Mouse (Mus musculus) left cerebral cortex, adult 2 months (tissue): Measurements from ENCODE around the gene Slain1. TPM values are rescaled to one million over a fixed set of nuclear protein-coding genes. Genes with fewer than 3 reads are reported as not detected.

ENCODE experiments used
- DNase-seq, 2 experiments: peaks; one replicate each; pipeline ENCODE4 v3.0.0; 2021 to 2022; ENCODE audit warnings: low spot score in 2 of 2, mixed read lengths in 1 of 2; ENCODE audit errors: extremely low spot score in 1 of 2
- H3K27ac ChIP-seq: fragments of 200-600 bp; 2 replicates; pipeline ENCODE4 v1.8.1; 2022
- H3K4me3 ChIP-seq: fragments of 200-600 bp; 2 replicates; pipeline ENCODE4 v1.8.1; 2022
- CTCF ChIP-seq: fragments of 200-600 bp; IDR thresholded peaks from 2 replicates; pipeline ENCODE4 v1.8.1; 2022; ENCODE audit warnings: antibody characterized with exemption, mild to moderate bottlenecking, moderate library complexity
- intact Hi-C: fragments of 180-260 bp; cut with DNase I; formaldehyde crosslinking; loops from one replicate; pipeline ENCODE4 v1.15.1; 2025
- long read RNA-seq, 2 experiments: library from polyadenylated mRNA; stranded (forward); transcript quantifications; one replicate each; pipeline ENCODE4 v2.0.0; 2021; ENCODE audit warnings: borderline mapping rate in 2 of 2
- total RNA-seq, 2 experiments: library from RNA; stranded (reverse); gene quantifications; 2 replicates each; pipeline ENCODE4 v1.2.3; 2021

The Slain1 gene
- total RNA-seq = 10 to 100 TPM; 41.6 to 42.4 TPM
- long read RNA-seq, experiment 1, transcript Slain1-203 (8 exons, 1,998 nt) = major isoform, 52 of 61 reads
- long read RNA-seq, experiment 1, transcript Slain1-201 (7 exons, 2,863 nt) = minor isoform, 9 of 61 reads
- long read RNA-seq, experiment 1, partial matches to known transcripts = 0 of 61 reads
- long read RNA-seq, experiment 1, other reads (novel, unspliced or antisense) = 0 of 61 reads
- long read RNA-seq, experiment 2, transcript Slain1-203 (8 exons, 1,998 nt) = major isoform, 30 of 44 reads
- long read RNA-seq, experiment 2, transcript Slain1-201 (7 exons, 2,863 nt) = minor isoform, 9 of 44 reads
- long read RNA-seq, experiment 2, partial matches to known transcripts = 3 of 44 reads
- long read RNA-seq, experiment 2, other reads (novel, unspliced or antisense) = 2 of 44 reads

GRCm38 (mm10) chr14:103649896-103650334 is at the start of gene Slain1:
Gene Slain1, plus strand, starts transcription at chr14:103650228.
- Histone ChIP-seq H3K27ac (peak within 1 kb of the TSS; percentile 93), H3K4me3 (peak within 1 kb of the TSS; percentile 85)
- intact Hi-C loops = loop anchor here (2.0 to 10.0 kb wide), 4 partner anchors 31 to 305 kb away; partner anchors contain the start of gene Mycbp2
- DNase-seq = peak; percentile 92
- TF ChIP-seq CTCF = no peak

GRCm38 (mm10) chr14:103608063-103608462 is 42.0 kb upstream of the Slain1 start:
- TF ChIP-seq CTCF = no peak
- no peak overlapping the region for H3K4me3 ChIP-seq
- intact Hi-C loops = loop anchor here (10.0 kb wide), 1 partner anchor 973 kb away; no protein-coding TSS in a partner anchor
- DNase-seq = no peak
- no peak overlapping the region for H3K27ac ChIP-seq

- DNase-seq = no peak
- no peak for TF ChIP-seq CTCF
- Histone ChIP-seq H3K4me3 (no peak overlapping the region), H3K27ac (no peak overlapping the region)
- intact Hi-C loops = loop anchor here (5.0 kb wide), 1 partner anchor 36 kb away; no protein-coding TSS in a partner anchor
Observed at GRCm38 (mm10) chr14:103613573-103614271, 36.3 kb upstream of the Slain1 start.

DNA sequence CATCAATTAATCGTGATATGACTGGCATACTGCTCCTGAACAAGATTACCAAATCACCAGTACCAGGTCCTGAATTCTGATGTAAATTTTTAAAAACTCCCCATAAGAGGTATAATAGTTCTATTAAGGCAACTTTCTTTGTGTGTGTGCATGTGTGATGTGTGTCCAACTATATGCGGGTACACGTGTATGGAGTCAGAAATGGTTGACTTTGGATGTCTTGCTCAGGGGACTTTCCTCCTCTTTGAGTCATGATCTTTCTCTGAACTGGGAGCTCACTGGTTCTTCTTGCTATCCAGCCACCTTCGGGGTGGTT is 35.8 kb upstream of the Slain1 start:
- Histone ChIP-seq H3K27ac (no peak overlapping the region), H3K4me3 (no peak overlapping the region)
- DNase-seq = no peak
- intact Hi-C loops = loop anchor here (5.0 kb wide), 1 partner anchor 37 kb away; no protein-coding TSS in a partner anchor
- no peak for TF ChIP-seq CTCF

DNA sequence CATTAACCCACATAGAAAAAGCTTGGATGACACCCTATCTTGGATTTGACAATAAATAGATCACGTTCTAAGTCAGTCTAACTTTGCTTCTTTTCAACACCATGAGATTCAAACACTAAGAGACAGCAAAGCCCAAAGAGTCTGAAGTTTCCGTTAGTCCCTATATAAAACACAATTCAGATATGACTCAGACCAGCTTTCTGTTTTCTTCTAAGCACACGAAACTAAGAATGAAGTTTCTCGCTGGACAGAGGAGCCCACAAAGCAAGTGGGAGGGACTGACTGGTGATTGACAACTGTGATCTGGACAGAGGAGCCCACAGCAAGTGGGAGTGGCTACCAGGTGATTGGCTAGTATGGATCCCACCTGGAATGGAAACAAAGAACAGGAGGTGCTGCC is 30.3 kb upstream of the Slain1 start:
- TF ChIP-seq CTCF = no peak
- no peak for DNase-seq
- intact Hi-C loops = no loop called here
- no peak overlapping the region for H3K27ac ChIP-seq
- no peak overlapping the region for H3K4me3 ChIP-seq

DNA sequence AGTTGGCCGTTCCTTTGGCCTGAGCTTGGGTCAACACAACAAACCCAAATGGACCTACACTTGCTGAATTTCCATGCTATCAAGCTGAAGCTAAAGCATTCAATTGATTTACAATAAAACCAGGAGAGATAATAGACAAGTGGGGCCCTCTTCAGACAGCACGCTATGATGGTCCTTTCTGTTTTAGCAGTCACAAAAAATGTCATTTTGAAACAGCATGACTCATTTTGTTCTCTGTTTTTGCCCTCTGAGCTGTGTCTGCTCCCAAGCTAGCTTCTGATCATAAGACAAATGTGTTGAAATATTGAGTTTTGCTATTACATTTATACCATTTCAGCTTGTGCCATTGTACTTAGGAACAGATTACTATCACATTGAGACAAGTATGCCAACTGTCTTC is 28.8 kb upstream of the Slain1 start:
- TF ChIP-seq CTCF = no peak
- intact Hi-C loops = no loop called here
- DNase-seq = no peak
- Histone ChIP-seq H3K4me3 (no peak overlapping the region), H3K27ac (no peak overlapping the region)

DNA sequence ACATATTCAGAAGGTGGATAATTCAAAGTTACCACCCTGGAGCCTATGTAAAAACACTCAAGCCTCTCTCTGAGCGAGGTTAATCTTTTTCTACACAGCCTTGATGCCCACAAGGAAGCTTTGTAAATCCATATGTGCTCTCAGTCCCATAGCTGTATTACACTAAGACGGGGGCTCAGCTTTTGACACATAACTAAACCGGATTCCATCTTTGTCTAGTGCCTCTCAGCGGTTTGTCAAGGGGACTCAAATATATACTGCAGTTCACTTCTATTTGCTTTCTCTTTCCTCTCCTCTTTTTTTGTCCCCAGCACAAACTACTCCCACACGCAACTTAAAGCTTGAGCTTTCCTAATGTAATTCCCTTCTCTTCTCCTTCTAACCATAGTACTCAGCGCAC is 23.9 kb upstream of the Slain1 start:
- intact Hi-C loops = no loop called here
- no peak for TF ChIP-seq CTCF
- Histone ChIP-seq H3K4me3 (no peak overlapping the region), H3K27ac (no peak overlapping the region)
- no peak for DNase-seq

DNA sequence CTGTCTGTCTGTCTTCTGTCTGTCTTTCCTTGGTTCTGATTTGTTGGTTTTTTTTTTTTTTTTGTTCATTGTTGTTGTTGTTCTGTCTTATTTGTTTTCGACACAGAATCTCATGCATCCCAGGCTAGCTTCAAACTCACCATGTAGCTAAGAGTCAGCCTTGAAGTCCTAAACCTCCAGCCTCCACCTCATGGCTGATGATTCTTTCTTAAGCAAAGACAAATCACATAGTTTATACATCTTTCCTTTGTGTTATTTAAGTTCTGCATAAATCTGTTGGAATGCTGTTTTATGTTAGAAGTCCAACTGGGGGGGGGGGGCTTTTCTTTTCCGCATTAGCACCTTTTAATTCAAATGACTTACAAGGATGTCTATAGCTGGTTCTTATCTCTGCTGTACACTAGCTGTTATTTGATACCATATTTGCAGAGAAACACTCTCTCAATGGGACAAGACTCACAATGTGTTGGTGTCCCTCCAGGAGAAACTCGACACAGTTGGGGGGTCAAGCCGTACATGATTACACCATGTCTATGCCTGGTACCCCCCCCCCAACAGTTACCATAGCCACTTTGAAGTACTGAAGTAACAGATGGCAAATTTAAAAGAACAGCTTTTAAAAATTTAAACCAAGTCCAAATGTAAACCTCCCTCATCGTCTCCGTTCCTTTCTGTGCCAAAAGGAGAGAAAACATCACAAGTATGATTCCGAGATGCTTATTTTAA is 20.2 kb upstream of the Slain1 start:
- TF ChIP-seq CTCF = no peak
- H3K27ac ChIP-seq = no peak overlapping the region
- intact Hi-C loops = loop anchor here (5.0 kb wide), 1 partner anchor 78 kb away; no protein-coding TSS in a partner anchor
- H3K4me3 ChIP-seq = no peak overlapping the region
- DNase-seq = no peak

DNA sequence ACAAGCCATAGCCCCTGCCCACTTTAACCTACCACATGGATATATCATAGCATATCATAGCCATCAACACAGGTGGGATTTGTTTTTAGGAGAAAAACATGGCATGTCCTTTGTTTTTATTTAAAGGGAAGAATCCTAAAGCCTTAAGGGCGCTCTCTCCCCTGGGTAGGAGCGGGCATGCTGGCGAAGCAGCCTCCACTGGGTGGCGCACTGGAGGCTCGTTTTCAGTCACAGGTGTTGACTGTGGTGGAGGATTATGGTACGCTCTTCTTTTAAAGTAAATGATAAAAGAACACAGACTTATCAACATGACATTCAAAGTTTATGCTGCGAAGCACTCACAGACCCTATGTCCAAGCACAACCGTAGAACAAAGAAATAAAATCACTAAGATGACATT is 19.5 kb upstream of the Slain1 start:
- no peak overlapping the region for H3K27ac ChIP-seq
- intact Hi-C loops = loop anchor here (5.0 kb wide), 1 partner anchor 78 kb away; no protein-coding TSS in a partner anchor
- no peak overlapping the region for H3K4me3 ChIP-seq
- DNase-seq = peak; percentile 25 to 69
- TF ChIP-seq CTCF = peak; percentile 68

DNA sequence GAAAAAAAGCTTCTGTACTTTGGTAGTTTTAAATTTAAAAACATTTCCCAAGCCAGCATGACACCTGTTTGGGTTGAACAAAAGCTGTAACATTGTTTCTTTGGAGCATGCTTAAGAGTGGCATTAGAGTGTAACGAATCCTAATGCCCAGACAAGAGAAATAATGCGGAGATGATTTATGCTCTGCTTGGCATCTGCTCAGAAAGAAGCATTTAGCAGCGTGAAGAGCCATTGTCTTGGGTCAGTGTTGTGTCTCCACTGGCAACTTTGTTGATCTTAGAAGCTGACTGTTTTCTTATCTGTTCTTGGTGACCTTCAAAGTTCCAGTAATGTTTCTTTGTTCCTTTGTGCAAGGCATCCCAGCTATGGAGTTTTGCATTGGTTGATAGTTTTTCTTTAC is 6.1 kb upstream of the Slain1 start:
- intact Hi-C loops = loop anchor here (10.0 kb wide), 1 partner anchor 299 kb away; the partner anchor contains the start of gene Mycbp2
- no peak overlapping the region for H3K4me3 ChIP-seq
- TF ChIP-seq CTCF = no peak
- no peak for DNase-seq
- no peak overlapping the region for H3K27ac ChIP-seq

- Histone ChIP-seq H3K4me3 (no peak overlapping the region), H3K27ac (no peak overlapping the region)
- DNase-seq = no peak
- TF ChIP-seq CTCF = no peak
- intact Hi-C loops = loop anchor here (10.0 kb wide), 1 partner anchor 303 kb away; the partner anchor contains the start of gene Mycbp2
Observed at GRCm38 (mm10) chr14:103647981-103648380, 2.0 kb upstream of the Slain1 start.
